In genomic region chr6:94999002-94999401, GRCm38 (mm10) we compare ENCODE assay signal across 12 mouse cellular contexts.
DNase-seq lines count a peak whose midpoint lies in the region; ATAC-seq and TF ChIP-seq lines count a peak whose summit lies in the region.
"Had no signal": no experiment of that assay in that cellular context is flagged by ENCODE, and none has a peak within 500 bp of the region (broad histone marks: within the 10 kb centered on the region; RNA-seq: fewer than 3 reads in every experiment).

No protein-coding gene starts in this region.

- TF ChIP-seq CTCF in liver, adult 2 months (IDR thresholded peaks at IDR 0.05; ENCODE audit: low read depth, low read length), result no peak

- no peak overlapping the region for H3K9ac ChIP-seq in liver, adult 2 months (ENCODE audit: low read depth, low read length)
- no peak overlapping the region for H3K9ac ChIP-seq in liver, embryonic 12.5 days
- H3K9ac ChIP-seq: limb, embryonic 15.5 days had no signal

- no peak for TF ChIP-seq POLR2A in liver, adult 2 months (IDR thresholded peaks at IDR 0.05; ENCODE audit: extremely low read depth, insufficient read depth, low read length)

- H3K4me2 ChIP-seq in liver, embryonic 12.5 days, result no peak overlapping the region
- H3K4me2 ChIP-seq: limb, embryonic 15.5 days had no signal

- no peaks in the 10 kb centered on the region for H3K36me3 ChIP-seq in liver, adult 2 months (ENCODE audit: control insufficient read depth, insufficient read depth, low read length)
- H3K36me3 ChIP-seq in liver, embryonic 12.5 days, result no peaks in the 10 kb centered on the region
- H3K36me3 ChIP-seq: limb, embryonic 15.5 days had no signal

- no peaks in the 10 kb centered on the region for H3K27me3 ChIP-seq in liver, adult 2 months (ENCODE audit: control insufficient read depth, insufficient read depth, low read length)
- H3K27me3 ChIP-seq in liver, embryonic 12.5 days (replicated peaks), result no peaks in the 10 kb centered on the region
- H3K27me3 ChIP-seq: limb, embryonic 15.5 days had no signal

- no peak for ATAC-seq in liver, embryonic 12.5 days

- H3K4me1 ChIP-seq in liver, adult 2 months (ENCODE audit: control insufficient read depth, insufficient read depth, low read length), result peaks cover 20% of the 10 kb centered on the region
- no peaks in the 10 kb centered on the region for H3K4me1 ChIP-seq in liver, embryonic 12.5 days

- peak; percentile 29 to 71 for DNase-seq in adrenal gland, adult (ENCODE audit: inconsistent age in 2 of 2, low spot score in 1 of 2)
- no peak for DNase-seq in adrenal gland, postnatal 4 days (ENCODE audit: low spot score in 2 of 2)
- peak; percentile 96 for DNase-seq in liver, adult 2 months (ENCODE audit: extremely low read depth, low read depth, low spot score)
- peak; percentile 70 to 83 for DNase-seq in kidney, postnatal 25 days
- peak; percentile 43 for DNase-seq in skeletal muscle tissue, adult 2 months (ENCODE audit: low read depth, low spot score)
- no peak for DNase-seq in embryo, embryonic 10 days (ENCODE audit: low spot score)
- DNase-seq in right cerebral cortex, postnatal 10 days (ENCODE audit: low spot score in 2 of 2), result no peak
- DNase-seq: right cerebral cortex, postnatal 14 days; thymus, adult 18-20 months had no signal

- H3K4me3 ChIP-seq in liver, adult 2 months (ENCODE audit: insufficient read depth, low read depth, low read length), result no peak overlapping the region
- no peak overlapping the region for H3K4me3 ChIP-seq in liver, embryonic 12.5 days
- H3K4me3 ChIP-seq: layer of hippocampus, adult 2 months; limb, embryonic 15.5 days had no signal

- no peaks in the 10 kb centered on the region for H3K79me2 ChIP-seq in liver, adult 2 months (ENCODE audit: control insufficient read depth, insufficient read depth, low read length)

- no peaks in the 10 kb centered on the region for H3K9me3 ChIP-seq in liver, embryonic 12.5 days (replicated peaks)
- H3K9me3 ChIP-seq: limb, embryonic 15.5 days had no signal

- H3K27ac ChIP-seq in liver, adult 2 months (replicated peaks; ENCODE audit: insufficient read depth, low read depth, low read length), result peak overlapping the region; percentile 86
- H3K27ac ChIP-seq in liver, embryonic 12.5 days, result no peak overlapping the region
- H3K27ac ChIP-seq: layer of hippocampus, adult 2 months; limb, embryonic 15.5 days had no signal

- 19% methylated on average over 6 of the region's 6 CpGs for WGBS in liver, adult 2 months
- WGBS in liver, embryonic 12.5 days (ENCODE audit: insufficient replicate concordance), result 64% methylated on average over 6 of the region's 6 CpGs

Comparison
In these comparisons a context has a peak if more than half of its experiments do, and no peak if none do; other contexts are left out.
1. DNase-seq: peak in adrenal gland, adult (2 of 2), liver, adult 2 months (single experiment), kidney, postnatal 25 days (2 of 2) and skeletal muscle tissue, adult 2 months (single experiment); none in adrenal gland, postnatal 4 days (0 of 2), embryo, embryonic 10 days (single experiment) and right cerebral cortex, postnatal 10 days (0 of 2).